Mouse (Mus musculus): ENCODE data around the gene Pet100. TPM values are rescaled to one million over a fixed set of nuclear protein-coding genes. Genes with fewer than 3 reads are reported as not detected.

The Pet100 gene
- polyA plus RNA-seq, 1 experiment, result 65.4 TPM

GRCm38 (mm10) chr8:3670388-3670787 is 49.0 kb downstream of the Pet100 start:
- DNase-seq, result no peak
- 81% methylated on average over 2 of the region's 2 CpGs for WGBS
- Histone ChIP-seq H3K4me3 (replicated peaks; ENCODE audit: insufficient read depth, low read depth, low read length) (no peak overlapping the region), H3K27ac (ENCODE audit: insufficient read depth, low read length) (no peak overlapping the region), H3K27me3 (ENCODE audit: control insufficient read depth, insufficient read depth, low read length) (no peaks in the 10 kb centered on the region), H3K4me1 (ENCODE audit: control insufficient read depth, insufficient read depth, low read length) (no peaks in the 10 kb centered on the region)
- no peak for TF ChIP-seq POLR2A (IDR thresholded peaks at IDR 0.05; ENCODE audit: borderline replicate concordance, insufficient read depth, low read length)
- no peak for TF ChIP-seq CTCF (IDR thresholded peaks at IDR 0.05; ENCODE audit: borderline replicate concordance, insufficient read depth, low read depth, low read length)

- WGBS, result under 1% methylated on average over 23 of the region's 23 CpGs
- no peaks in the 10 kb centered on the region for H3K4me1 ChIP-seq (ENCODE audit: control insufficient read depth, insufficient read depth, low read length)
Measured at GRCm38 (mm10) chr8:3671980-3672491, 50.7 kb downstream of the Pet100 start, which contains the start of gene Fcor. Fcor (minus strand) TSS chr8:3672362.

GRCm38 (mm10) chr8:3674671-3675070 is 53.3 kb downstream of the Pet100 start:
- Histone ChIP-seq H3K4me1 (ENCODE audit: control insufficient read depth, insufficient read depth, low read length) (peaks cover 7% of the 10 kb centered on the region), H3K4me3 (replicated peaks; ENCODE audit: insufficient read depth, low read depth, low read length) (no peak overlapping the region), H3K27ac (ENCODE audit: insufficient read depth, low read length) (no peak overlapping the region), H3K27me3 (ENCODE audit: control insufficient read depth, insufficient read depth, low read length) (no peaks in the 10 kb centered on the region)
- TF ChIP-seq POLR2A (IDR thresholded peaks at IDR 0.05; ENCODE audit: borderline replicate concordance, insufficient read depth, low read length) (no peak), CTCF (IDR thresholded peaks at IDR 0.05; ENCODE audit: borderline replicate concordance, insufficient read depth, low read depth, low read length) (no peak)
- no peak for DNase-seq
- WGBS, result 66% methylated on average over 3 of the region's 3 CpGs

More at GRCm38 (mm10) chr8:3671980-3672491, 50.7 kb downstream of the Pet100 start, which contains the start of gene Fcor:
- peak; percentile 65; the same call in 1 of the 2 replicates for TF ChIP-seq POLR2A (IDR thresholded peaks at IDR 0.05; ENCODE audit: borderline replicate concordance, insufficient read depth, low read length)
- TF ChIP-seq CTCF (IDR thresholded peaks at IDR 0.05; ENCODE audit: borderline replicate concordance, insufficient read depth, low read depth, low read length), result peak; percentile 95
- peak within 1 kb of the TSS; percentile 60 for H3K27ac ChIP-seq (ENCODE audit: insufficient read depth, low read length)
- no peaks in the 10 kb centered on the region for H3K27me3 ChIP-seq (ENCODE audit: control insufficient read depth, insufficient read depth, low read length)
- peak; percentile 88 to 93 for DNase-seq
- H3K4me3 ChIP-seq (replicated peaks; ENCODE audit: insufficient read depth, low read depth, low read length), result peak within 1 kb of the TSS; percentile 74

Other genes with a start within 250 kb of the Pet100 start
- 31.2 and 34.0 TPM in 2 replicates for gene Arhgef18, start 228.5 kb upstream of the Pet100 start, polyA plus RNA-seq (2012; rRNA removed)
- 1.2 and 1.5 TPM in 2 replicates for gene Pex11g, start 153.9 kb upstream of the Pet100 start, polyA plus RNA-seq (2012; rRNA removed)
- gene Tex45, start 150.7 kb upstream of the Pet100 start, polyA plus RNA-seq (2012; rRNA removed), result 0.08 and 0.26 TPM in 2 replicates
- gene Zfp358, start 128.4 kb upstream of the Pet100 start, polyA plus RNA-seq (2012; rRNA removed), result 47.2 and 49.6 TPM in 2 replicates
- 295 and 322 TPM in 2 replicates for gene Mcoln1, start 121.1 kb upstream of the Pet100 start, polyA plus RNA-seq (2012; rRNA removed)
- gene Pnpla6, start 106.2 kb upstream of the Pet100 start, polyA plus RNA-seq (2012; rRNA removed), result 80.0 and 83.9 TPM in 2 replicates
- gene C330021F23Rik, start 53.6 kb upstream of the Pet100 start, polyA plus RNA-seq (2012; rRNA removed), result 0.28 and 0.30 TPM in 2 replicates
- gene Camsap3, start 34.3 kb upstream of the Pet100 start, polyA plus RNA-seq (2012; rRNA removed), result 31.4 and 32.1 TPM in 2 replicates
- gene Xab2, start 232 bp upstream of the Pet100 start, polyA plus RNA-seq (2012; rRNA removed), result 63.5 and 71.7 TPM in 2 replicates
- 2,128 and 2,417 TPM in 2 replicates for gene Pcp2, start 4.0 kb downstream of the Pet100 start, polyA plus RNA-seq (2012; rRNA removed)
- 204 and 217 TPM in 2 replicates for gene Stxbp2, start 9.4 kb downstream of the Pet100 start, polyA plus RNA-seq (2012; rRNA removed)
- gene Retn, start 34.2 kb downstream of the Pet100 start, polyA plus RNA-seq (2012; rRNA removed), result 0.32 and 0.46 TPM in 2 replicates
- 0.51 and 0.61 TPM in 2 replicates for gene Mcemp1, start 44.2 kb downstream of the Pet100 start, polyA plus RNA-seq (2012; rRNA removed)
- gene Fcor, start 50.8 kb downstream of the Pet100 start, polyA plus RNA-seq (2012; rRNA removed), result 40.0 and 46.6 TPM in 2 replicates
- 50.2 and 56.0 TPM in 2 replicates for gene Trappc5, start 54.8 kb downstream of the Pet100 start, polyA plus RNA-seq (2012; rRNA removed)
- 0.47 and 0.82 TPM in 2 replicates for gene Fcer2a, start 72.6 kb downstream of the Pet100 start, polyA plus RNA-seq (2012; rRNA removed)
- not detected in 2 replicates for gene Clec4g, start 99.1 kb downstream of the Pet100 start, polyA plus RNA-seq (2012; rRNA removed)
- 0.18 TPM in 1 of 2 replicates, not detected in the other for gene Cd209a, start 127.4 kb downstream of the Pet100 start, polyA plus RNA-seq (2012; rRNA removed)
- gene Cd209e, start 232.8 kb downstream of the Pet100 start, polyA plus RNA-seq (2012; rRNA removed), result not detected in 2 replicates